Mouse (Mus musculus) T-cell, adult 2 months (primary cell): ENCODE measurements around the gene Ttc27.

ENCODE experiments used
- DNase-seq: peaks from one replicate; pipeline ENCODE4 v3.0.0; 2022; ENCODE audit warnings: low spot score

Ttc27 gene

GRCm38 (mm10) chr17:74842603-74843002 is 125.1 kb downstream of the Ttc27 start:
- no peak for DNase-seq

DNA sequence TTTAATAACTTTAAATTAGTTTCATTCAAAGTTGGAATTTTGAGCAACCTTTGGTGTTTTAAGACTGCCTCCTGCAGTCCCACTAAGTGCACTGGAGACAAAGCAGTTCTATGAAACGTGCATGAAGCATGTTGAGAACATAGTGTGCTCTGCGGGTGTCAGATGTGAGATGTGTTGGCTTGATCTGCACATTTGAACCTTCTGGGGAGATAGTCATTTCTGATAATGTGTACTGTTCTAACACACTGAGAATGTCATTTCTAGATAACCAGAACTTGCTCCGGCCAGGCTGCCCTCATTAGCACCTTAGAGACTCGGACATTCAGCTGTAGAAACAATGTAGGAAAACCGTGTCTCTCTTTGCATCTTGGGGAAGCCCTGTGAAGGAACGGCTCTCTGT is 126.0 kb downstream of the Ttc27 start:
- no peak for DNase-seq

GRCm38 (mm10) chr17:74846031-74846891 is 128.7 kb downstream of the Ttc27 start:
- DNase-seq: no peak

GRCm38 (mm10) chr17:74850216-74850615 is 132.7 kb downstream of the Ttc27 start:
- DNase-seq: no peak

DNA sequence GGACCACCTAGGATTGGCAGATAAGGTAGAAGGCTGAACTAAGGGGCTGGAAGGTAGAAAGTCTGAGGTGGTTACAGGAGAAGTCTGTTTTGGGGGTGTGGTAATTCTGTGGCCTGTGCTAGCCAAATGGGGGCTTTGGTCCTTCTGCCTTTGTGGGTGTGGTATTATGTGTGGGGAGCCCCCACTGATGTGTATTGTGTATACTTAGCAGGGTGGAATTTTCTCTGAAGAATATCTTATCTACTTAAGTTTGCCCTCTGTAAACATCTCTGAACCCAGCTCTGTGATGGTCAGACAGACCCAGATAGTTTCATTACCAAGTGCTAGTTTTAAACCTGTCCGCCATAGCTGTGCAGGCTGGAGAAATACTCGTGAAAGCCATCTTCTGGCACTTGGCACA is 141.8 kb downstream of the Ttc27 start:
- DNase-seq: no peak

DNA sequence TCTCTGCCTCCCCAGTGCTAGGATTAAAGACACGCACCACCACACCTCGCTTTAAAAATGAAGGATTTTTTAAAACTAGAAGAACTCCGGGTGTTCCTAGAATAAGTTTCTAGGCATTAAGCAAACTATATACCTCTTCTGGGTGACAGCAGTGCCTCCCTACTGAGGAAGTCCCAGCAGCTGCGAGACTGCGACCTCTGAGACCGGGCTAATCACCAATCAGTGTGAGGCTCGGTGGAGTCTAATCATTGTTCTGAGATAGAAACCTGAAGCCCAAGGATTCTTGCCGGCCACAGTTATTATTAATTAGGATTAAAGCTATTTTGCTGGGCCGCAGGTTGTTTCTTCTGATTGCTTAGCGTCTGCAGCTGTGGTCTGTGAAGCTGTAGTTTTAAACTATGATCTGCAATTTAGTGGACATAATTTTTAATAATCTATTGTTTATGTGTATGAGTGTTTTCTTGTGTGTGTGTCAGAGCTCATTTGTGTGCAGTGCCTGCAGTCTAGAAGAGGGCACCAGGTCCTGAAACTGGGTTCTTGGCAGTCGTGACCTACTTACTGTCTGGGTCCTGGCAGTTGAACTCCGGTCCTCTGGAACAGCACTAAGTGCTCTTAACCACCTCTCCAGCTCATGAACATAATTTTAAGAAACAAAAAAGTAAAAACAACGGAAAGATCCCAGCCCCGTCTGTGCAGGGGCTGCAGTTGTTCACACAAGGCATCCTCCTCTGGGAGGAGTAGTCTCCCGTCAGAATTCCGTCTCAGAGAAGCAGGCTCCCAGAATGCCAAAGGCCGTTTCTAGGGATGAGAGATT is 142.9 kb downstream of the Ttc27 start:
- no peak for DNase-seq

GRCm38 (mm10) chr17:74863845-74864244 is 146.3 kb downstream of the Ttc27 start:
- no peak for DNase-seq

DNA sequence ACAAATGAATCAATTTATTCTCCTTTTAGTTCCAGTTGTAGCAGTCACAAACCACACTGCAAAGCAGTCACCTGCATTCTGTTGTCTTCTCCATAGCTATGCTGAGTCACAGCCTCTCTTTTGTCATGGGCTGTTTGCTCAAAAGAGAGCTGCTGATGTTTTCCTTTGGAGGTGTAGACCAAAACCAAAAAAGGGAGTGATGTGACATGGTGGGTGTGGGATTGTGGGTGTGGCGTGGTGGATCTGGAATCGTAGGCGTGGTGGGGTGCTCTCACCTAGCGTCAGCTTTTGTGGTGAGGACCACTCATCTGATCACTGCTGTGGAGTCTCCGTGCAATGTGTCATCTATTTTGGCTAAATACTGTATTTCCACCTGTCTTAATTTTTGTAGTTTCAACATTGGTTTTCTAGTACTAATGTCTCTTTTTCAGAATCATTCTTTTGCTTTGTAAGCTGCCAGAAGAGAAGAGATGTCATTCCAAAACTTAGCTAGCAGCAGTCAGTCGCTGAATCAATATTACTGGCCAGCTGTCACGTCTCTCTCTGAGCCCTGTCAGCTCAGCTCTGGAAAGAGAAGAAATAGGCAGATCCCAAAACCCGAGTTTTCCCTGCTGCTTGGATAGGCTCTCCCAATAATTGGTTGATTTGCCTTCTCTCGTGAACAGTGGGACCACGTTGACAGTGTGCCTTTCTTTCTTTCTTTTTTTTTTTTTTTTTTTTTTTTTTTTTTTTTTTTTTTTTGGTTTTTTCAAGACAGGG is 147.4 kb downstream of the Ttc27 start:
- DNase-seq: no peak

DNA sequence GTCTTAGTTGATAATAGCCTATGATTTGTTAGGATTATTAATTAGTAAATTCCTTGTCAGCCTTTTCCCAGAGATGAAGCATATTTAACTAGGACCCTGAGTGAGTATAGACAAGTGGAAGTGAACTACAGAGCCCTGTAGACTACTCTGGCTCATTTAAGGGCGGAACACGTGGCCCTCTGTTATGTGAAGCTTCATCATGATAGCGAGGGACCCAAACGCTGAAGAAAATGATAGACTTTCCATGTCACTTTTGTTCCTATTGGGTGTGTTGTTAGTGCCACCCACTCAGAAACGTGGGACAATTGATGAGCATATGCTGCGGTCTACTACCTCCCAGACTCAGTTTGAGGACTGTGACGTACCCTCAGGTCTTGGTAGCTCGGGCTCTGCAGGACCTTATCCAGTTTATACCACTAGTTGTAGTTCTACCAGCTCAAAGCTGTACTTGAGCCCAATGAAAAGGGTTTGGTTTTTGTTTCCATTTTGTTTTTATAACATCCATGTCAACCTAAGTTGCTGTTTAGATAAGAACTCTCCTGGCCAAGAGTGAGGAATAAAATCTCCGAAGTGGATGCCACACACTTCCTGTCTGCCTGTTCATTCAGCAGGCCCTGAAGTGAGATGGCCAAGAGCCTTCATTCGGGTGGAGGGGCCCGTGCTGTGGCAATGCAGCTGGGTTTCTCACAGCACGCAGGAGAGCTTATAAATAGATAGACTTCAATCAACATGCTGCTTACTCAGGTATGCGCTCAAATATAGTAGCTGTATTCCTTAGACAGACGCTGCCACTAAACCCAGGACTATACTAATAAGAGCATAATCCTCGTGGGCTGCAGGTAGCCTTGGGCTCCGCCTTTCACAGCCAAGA is 148.4 kb downstream of the Ttc27 start:
- DNase-seq: no peak

DNA sequence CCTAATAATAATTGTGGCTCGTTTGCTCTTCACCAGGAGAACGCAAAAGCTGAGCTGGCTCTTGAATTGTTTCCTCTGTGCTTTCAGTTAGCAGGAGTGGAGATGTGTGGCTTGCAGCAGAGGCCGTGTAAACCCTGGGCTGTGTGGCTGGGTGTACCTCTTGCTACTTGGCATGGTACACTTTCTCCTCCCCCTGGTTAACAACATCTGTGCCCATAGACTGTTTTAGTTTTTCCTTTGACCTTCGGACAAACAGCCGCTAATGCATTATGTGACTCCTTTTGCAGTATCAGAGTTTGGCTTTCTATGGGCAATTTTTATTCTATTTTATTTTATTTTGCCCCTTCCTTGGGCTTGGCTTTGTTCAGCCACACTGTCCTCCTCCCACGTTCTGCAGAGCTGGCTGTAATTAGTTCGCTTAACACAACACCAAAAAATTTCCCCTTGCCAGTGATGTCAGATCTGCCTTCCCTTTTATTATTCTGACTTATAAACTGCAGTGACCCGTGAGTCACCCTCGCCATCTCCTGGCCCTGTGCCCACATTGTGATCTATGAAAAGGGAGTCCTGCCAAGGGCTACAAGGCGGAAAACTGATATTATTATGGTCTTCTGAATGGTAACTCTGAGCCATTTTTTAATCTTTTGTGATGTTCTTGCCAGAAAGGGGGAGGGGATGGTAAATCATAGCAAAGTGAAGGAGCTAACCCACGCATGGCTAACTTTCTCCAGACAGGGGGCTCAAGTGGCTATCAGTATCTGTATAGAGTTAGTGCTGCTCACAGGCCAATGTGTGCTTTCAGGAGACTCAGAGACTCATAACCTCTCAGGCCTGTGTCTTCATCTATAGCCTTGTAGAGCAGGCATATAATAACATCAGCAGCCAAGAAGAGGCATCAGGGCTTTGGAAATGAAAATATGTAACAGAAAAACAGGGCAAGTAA is 149.3 kb downstream of the Ttc27 start:
- no peak for DNase-seq

DNA sequence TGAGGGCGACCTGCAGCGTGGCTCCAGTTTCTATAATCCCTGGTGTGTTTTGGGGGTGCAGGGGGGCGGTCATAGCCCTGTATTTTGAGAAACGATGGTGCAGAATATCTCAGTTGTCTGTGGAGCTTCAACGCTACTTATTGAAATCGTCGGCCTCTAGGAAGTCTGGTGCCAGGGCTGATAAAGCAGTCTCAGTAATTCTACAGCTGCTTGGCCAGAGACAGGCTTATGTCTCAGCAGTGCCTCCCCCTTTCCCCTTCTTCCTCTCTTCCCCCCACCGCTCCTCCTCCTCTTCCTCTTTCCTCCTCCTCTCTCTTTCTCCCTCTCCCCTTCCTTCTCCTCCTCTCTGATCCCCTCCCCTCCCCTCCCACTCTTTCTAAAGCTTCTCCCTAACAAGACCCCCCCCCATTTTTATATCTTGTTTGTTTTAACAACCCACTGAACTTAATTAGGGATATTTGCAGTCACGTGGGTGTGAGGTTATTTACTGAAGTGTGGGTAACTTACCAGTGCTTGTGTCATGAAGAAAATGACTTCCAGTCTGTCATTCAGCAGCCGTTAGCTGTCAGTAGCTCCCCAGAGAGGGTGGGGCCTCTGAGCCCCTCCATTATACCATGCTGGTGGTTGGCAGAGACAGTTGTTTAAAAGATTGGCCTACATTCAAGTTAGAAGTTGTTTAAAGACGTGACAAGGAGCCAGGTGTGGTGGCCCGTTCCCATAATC is 150.8 kb downstream of the Ttc27 start:
- no peak for DNase-seq

DNA sequence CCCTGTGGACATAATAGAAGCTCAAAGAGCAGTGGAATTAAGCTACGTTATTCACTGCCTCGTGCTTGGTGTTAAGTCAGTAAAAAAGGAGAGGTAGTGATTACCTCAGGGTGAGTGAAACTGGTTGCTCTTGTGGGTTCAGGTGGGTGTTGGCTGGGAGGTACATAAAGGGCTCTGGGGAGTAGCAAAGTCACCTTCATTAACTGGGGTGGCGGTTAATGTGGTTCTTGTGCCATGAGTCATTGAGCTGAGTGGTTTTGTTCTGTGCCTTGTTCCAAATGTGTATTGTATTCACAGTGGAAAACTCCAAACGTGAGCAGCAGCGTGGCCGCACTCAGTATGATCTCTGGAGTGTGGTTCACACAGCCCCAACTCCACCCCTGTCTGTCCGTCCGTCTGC is 152.0 kb downstream of the Ttc27 start:
- no peak for DNase-seq

- no peak for DNase-seq
These were observed 152.9 kb downstream of the Ttc27 start for GRCm38 (mm10) chr17:74870177-74871160.

GRCm38 (mm10) chr17:74872567-74872966 is 155.0 kb downstream of the Ttc27 start:
- DNase-seq: no peak

- DNase-seq: no peak
These were observed 156.2 kb downstream of the Ttc27 start for GRCm38 (mm10) chr17:74873756-74874155.

DNA sequence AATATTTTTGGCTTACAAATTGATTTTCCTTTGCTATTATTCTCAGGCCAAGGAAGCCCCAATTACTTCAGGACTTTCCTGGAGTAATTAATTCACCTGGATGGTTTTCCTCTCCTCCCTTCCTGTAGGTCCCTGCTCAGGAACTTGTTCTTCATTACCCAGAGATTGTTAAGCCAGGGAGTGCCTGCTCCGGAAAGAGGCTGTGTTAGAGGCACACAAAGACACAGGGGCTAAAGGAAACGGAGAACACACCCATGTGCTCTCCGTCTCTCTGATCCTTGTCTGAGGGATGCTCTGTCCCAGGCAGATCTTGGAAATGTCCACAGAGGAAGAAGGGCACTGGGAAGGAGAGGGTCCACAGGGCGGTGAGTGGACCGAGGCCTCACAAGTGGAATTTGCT is 158.2 kb downstream of the Ttc27 start:
- no peak for DNase-seq

- DNase-seq: no peak
These were observed 159.4 kb downstream of the Ttc27 start for GRCm38 (mm10) chr17:74876954-74877353.

DNA sequence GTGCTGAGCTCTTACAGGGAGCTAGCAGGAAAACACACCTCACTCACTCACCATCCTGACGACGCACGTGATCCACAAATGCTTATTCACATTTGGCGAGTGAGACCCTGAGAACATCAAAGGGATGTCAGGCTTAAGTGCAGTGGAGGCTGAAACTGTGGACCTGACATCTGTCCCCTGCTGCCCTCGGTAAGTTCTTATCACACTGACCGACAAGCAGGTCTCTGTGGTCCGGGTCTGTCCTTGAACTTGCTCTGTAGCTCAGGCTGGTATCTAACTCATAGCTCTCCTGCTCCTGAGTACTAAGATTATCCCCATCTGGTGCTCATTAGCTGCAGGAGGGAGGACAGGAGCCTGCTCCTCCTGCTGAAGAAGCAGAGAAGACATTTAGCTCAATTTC is 162.2 kb downstream of the Ttc27 start:
- DNase-seq: no peak
